Mouse (Mus musculus): ENCODE measurements around the gene Usp29. TPM values are rescaled to one million over a fixed set of nuclear protein-coding genes. Genes with fewer than 3 reads are reported as not detected.

Usp29 gene
- polyA plus RNA-seq, 1 experiment = 3.4 TPM

- no peaks in the 10 kb centered on the region for H3K79me2 ChIP-seq (ENCODE audit: control insufficient read depth, insufficient read depth)
- no peaks in the 10 kb centered on the region for H3K79me3 ChIP-seq (ENCODE audit: low read depth)
- no peak for TF ChIP-seq MYOG (IDR thresholded peaks at IDR 0.05; ENCODE audit: control insufficient read depth, extremely low read depth, insufficient read length)
- no peak for TF ChIP-seq CTCF (IDR thresholded peaks at IDR 0.05; ENCODE audit: control insufficient read depth, insufficient read depth, insufficient read length)
- TF ChIP-seq FOSL1 (IDR thresholded peaks at IDR 0.05; ENCODE audit: insufficient read depth, low read length, poor library complexity, severe bottlenecking) = no peak
- no peak for TF ChIP-seq USF1 (IDR thresholded peaks at IDR 0.05; ENCODE audit: low read depth)
- no peak for TF ChIP-seq MYOD1 (IDR thresholded peaks at IDR 0.05; ENCODE audit: control insufficient read depth, insufficient read length, low read depth)
- no peak overlapping the region for H3ac ChIP-seq (ENCODE audit: control insufficient read depth, insufficient read length, low read depth)
- no peaks in the 10 kb centered on the region for H3K27me3 ChIP-seq (ENCODE audit: control insufficient read depth, insufficient read depth, insufficient read length)
- no peaks in the 10 kb centered on the region for H3K36me3 ChIP-seq (ENCODE audit: control insufficient read depth, insufficient read depth)
- H3K4me3 ChIP-seq (ENCODE audit: insufficient read depth, poor library complexity, severe bottlenecking) = no peak overlapping the region
Measured at GRCm38 (mm10) chr7:6881473-6882046, 151.2 kb downstream of the Usp29 start.

GRCm38 (mm10) chr7:6883376-6884147, 153.2 kb downstream of the Usp29 start:
- Histone ChIP-seq H3K79me2 (ENCODE audit: control insufficient read depth, insufficient read depth) (no peaks in the 10 kb centered on the region), H3K36me3 (ENCODE audit: control insufficient read depth, insufficient read depth) (no peaks in the 10 kb centered on the region), H3K79me3 (ENCODE audit: low read depth) (no peaks in the 10 kb centered on the region), H3ac (ENCODE audit: control insufficient read depth, insufficient read length, low read depth) (no peak overlapping the region), H3K27me3 (ENCODE audit: control insufficient read depth, insufficient read depth, insufficient read length) (no peaks in the 10 kb centered on the region), H3K4me3 (ENCODE audit: insufficient read depth, poor library complexity, severe bottlenecking) (no peak overlapping the region)
- no peak for TF ChIP-seq FOSL1 (IDR thresholded peaks at IDR 0.05; ENCODE audit: insufficient read depth, low read length, poor library complexity, severe bottlenecking)
- TF ChIP-seq USF1 (IDR thresholded peaks at IDR 0.05; ENCODE audit: low read depth) = no peak
- TF ChIP-seq CTCF (IDR thresholded peaks at IDR 0.05; ENCODE audit: control insufficient read depth, insufficient read depth, insufficient read length) = no peak
- TF ChIP-seq MYOD1 (IDR thresholded peaks at IDR 0.05; ENCODE audit: control insufficient read depth, insufficient read length, low read depth) = no peak
- no peak for TF ChIP-seq MYOG (IDR thresholded peaks at IDR 0.05; ENCODE audit: control insufficient read depth, extremely low read depth, insufficient read length)
- TF ChIP-seq MAX (IDR thresholded peaks at IDR 0.05) = no peak
- TF ChIP-seq CEBPB (IDR thresholded peaks at IDR 0.05; ENCODE audit: low read depth) = no peak

- no peaks in the 10 kb centered on the region for H3K36me3 ChIP-seq (ENCODE audit: control insufficient read depth, insufficient read depth)
- no peak overlapping the region for H3K4me3 ChIP-seq (ENCODE audit: insufficient read depth, poor library complexity, severe bottlenecking)
- no peak for TF ChIP-seq USF1 (IDR thresholded peaks at IDR 0.05; ENCODE audit: low read depth)
- TF ChIP-seq MYOD1 (IDR thresholded peaks at IDR 0.05; ENCODE audit: control insufficient read depth, insufficient read length, low read depth) = no peak
- TF ChIP-seq CTCF (IDR thresholded peaks at IDR 0.05; ENCODE audit: control insufficient read depth, insufficient read depth, insufficient read length) = no peak
- no peak for TF ChIP-seq FOSL1 (IDR thresholded peaks at IDR 0.05; ENCODE audit: insufficient read depth, low read length, poor library complexity, severe bottlenecking)
- TF ChIP-seq MYOG (IDR thresholded peaks at IDR 0.05; ENCODE audit: control insufficient read depth, extremely low read depth, insufficient read length) = no peak
- TF ChIP-seq MAX (IDR thresholded peaks at IDR 0.05) = no peak
- no peak for TF ChIP-seq CEBPB (IDR thresholded peaks at IDR 0.05; ENCODE audit: low read depth)
- no peaks in the 10 kb centered on the region for H3K79me3 ChIP-seq (ENCODE audit: low read depth)
- H3ac ChIP-seq (ENCODE audit: control insufficient read depth, insufficient read length, low read depth) = no peak overlapping the region
- H3K27me3 ChIP-seq (ENCODE audit: control insufficient read depth, insufficient read depth, insufficient read length) = no peaks in the 10 kb centered on the region
- no peaks in the 10 kb centered on the region for H3K79me2 ChIP-seq (ENCODE audit: control insufficient read depth, insufficient read depth)
Measured at GRCm38 (mm10) chr7:6885416-6885815, 155.0 kb downstream of the Usp29 start.

- H3K27me3 ChIP-seq (ENCODE audit: control insufficient read depth, insufficient read depth, insufficient read length) = no peaks in the 10 kb centered on the region
- H3K79me3 ChIP-seq (ENCODE audit: low read depth) = no peaks in the 10 kb centered on the region
- no peak overlapping the region for H3K4me3 ChIP-seq (ENCODE audit: insufficient read depth, poor library complexity, severe bottlenecking)
- no peak overlapping the region for H3ac ChIP-seq (ENCODE audit: control insufficient read depth, insufficient read length, low read depth)
- H3K79me2 ChIP-seq (ENCODE audit: control insufficient read depth, insufficient read depth) = no peaks in the 10 kb centered on the region
- no peak for TF ChIP-seq FOSL1 (IDR thresholded peaks at IDR 0.05; ENCODE audit: insufficient read depth, low read length, poor library complexity, severe bottlenecking)
- no peak for TF ChIP-seq MAX (IDR thresholded peaks at IDR 0.05)
- TF ChIP-seq USF1 (IDR thresholded peaks at IDR 0.05; ENCODE audit: low read depth) = no peak
- no peak for TF ChIP-seq CEBPB (IDR thresholded peaks at IDR 0.05; ENCODE audit: low read depth)
- no peak for TF ChIP-seq MYOG (IDR thresholded peaks at IDR 0.05; ENCODE audit: control insufficient read depth, extremely low read depth, insufficient read length)
- no peak for TF ChIP-seq MYOD1 (IDR thresholded peaks at IDR 0.05; ENCODE audit: control insufficient read depth, insufficient read length, low read depth)
- H3K36me3 ChIP-seq (ENCODE audit: control insufficient read depth, insufficient read depth) = no peaks in the 10 kb centered on the region
Measured at GRCm38 (mm10) chr7:6886896-6887295, 156.5 kb downstream of the Usp29 start.

- Histone ChIP-seq H3ac (ENCODE audit: control insufficient read depth, insufficient read length, low read depth) (no peak overlapping the region), H3K79me3 (ENCODE audit: low read depth) (no peaks in the 10 kb centered on the region), H3K4me3 (ENCODE audit: insufficient read depth, poor library complexity, severe bottlenecking) (no peak overlapping the region), H3K36me3 (ENCODE audit: control insufficient read depth, insufficient read depth) (no peaks in the 10 kb centered on the region), H3K79me2 (ENCODE audit: control insufficient read depth, insufficient read depth) (no peaks in the 10 kb centered on the region), H3K27me3 (ENCODE audit: control insufficient read depth, insufficient read depth, insufficient read length) (no peaks in the 10 kb centered on the region)
- TF ChIP-seq FOSL1 (IDR thresholded peaks at IDR 0.05; ENCODE audit: insufficient read depth, low read length, poor library complexity, severe bottlenecking) (no peak), MYOG (IDR thresholded peaks at IDR 0.05; ENCODE audit: control insufficient read depth, extremely low read depth, insufficient read length) (no peak)
Measured at GRCm38 (mm10) chr7:6889871-6890270, 159.5 kb downstream of the Usp29 start.
